Mouse (Mus musculus): ENCODE data around the gene Itgb8.

Gene Itgb8

DNA sequence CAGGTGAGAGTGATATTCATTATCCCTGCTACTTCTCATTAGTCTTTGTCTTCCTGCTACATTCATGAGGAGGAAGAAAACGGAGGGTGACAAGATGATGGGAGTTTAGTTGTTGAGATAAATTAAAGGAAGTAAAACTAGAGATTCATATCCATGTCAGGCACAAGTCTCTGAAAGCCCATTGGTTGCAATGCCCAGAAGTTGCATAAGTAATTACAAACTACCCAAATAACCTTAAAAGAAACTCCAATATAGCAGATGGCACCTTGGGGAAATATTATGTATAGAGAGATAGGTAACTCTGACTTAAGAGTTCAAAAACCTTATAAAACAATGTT lies 31.2 kb downstream of the Itgb8 start:
- no peak for DNase-seq

DNA sequence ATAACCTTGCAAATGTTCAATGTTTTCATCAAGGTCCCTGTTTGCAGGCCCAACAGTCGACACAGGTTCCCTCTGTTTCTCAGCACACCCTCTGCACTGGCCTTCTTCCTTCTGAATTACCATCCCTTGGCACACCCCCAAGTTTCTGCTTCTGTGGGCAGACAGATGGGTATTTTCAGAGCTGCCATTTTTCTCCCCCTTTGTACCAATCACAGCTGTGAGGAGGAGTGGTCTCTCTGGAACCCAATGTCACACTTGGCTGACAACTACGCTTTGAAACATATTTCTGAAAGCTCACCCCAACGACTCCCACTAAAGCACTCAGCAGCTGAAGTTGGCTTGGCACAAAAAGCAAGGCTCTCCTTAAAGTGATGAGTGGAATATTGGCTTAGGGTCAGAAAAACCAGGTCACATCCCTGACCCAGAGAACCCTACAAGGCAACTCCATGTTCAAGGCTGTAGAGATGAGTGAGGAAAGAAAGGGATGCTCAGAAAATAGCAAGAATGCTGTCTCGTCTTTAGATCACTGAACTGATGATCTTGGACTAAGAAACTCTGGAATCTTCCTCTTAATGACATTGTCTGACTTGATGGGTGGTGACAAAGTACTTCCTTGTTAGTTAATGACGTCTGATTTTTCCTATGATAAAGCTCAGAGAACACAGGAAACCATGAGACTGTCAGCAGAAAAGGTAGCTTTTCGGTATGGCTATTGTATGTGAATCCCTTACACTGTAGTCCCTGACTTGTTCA lies 31.7 kb downstream of the Itgb8 start:
- DNase-seq, result peak; percentile 37

DNA sequence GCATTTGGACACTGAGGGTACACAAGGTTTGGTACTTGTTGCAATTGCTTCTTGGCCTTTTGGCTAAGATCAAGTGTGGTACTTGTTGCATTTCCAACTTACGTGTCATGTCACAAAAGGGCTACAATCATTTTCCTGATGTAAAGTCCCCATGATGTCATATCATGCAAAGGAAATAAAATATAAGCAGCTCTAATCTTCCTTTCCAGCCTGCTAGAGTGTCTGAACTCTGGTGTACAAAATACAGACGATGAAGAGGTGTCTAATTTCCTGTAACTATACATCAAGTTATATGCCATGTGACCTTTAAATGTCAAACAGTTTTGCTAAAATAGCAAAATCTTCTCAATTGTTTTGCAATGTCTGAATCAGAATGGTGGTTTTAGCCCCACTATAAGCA lies 34.2 kb downstream of the Itgb8 start:
- DNase-seq, result no peak

GRCm38 (mm10) chr12:119202766-119203165 lies 35.8 kb downstream of the Itgb8 start:
- DNase-seq, result no peak

DNA sequence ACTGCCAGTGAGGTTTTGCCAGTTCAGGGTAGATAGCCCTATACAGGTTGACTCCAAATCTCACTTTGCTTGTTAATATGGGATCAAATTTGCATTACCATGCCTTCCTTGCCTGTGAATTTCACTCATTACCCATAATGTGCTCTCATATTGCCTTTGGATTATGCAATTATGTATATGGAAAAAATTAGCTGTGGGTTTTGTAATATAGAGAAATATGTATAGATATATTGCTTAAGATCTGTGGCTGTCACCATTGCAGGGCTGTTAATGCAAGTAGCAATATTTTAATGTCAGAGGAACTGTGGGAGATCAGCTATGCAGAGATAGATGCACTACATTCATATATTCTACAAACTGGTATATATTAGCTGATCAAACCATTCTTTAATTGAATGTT lies 43.5 kb downstream of the Itgb8 start:
- DNase-seq, result no peak

DNA sequence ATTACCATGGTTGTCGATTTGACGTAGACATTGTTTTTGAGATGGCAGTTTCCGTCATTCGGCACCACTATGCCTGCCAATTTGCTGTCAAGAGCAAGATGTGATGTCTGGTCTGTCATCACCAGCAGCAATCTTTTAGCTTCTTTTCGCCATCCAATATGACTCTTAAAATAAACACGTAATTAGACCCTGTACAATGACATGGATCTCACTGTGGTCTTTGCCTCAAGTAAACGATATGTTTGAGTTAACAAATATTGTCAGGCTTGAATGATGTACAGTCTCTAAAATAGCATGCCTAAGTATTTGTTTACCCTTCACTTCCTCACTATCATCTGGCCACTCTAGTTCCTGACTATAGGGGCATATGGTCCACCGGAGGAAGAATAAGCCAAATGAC lies 48.8 kb downstream of the Itgb8 start:
- DNase-seq, result no peak

DNA sequence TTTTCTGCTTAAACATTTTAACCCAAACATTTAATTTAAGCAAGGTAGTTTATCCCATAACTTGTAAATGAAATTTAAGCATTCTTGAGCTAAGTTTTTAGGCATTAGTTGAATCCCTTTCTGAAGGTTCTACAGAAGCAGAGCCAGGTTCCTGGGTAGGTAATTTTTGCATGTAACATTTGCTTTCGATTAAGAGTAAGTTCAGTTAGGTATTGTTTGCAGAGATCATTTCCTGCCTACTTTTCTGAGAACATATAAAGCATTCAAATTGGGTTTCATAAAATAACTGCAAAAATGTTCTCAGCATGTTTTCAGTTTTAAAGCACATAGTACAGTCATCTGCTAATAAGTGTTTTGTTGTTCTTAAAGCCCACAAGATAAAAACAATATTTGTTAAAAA lies 53.2 kb downstream of the Itgb8 start:
- DNase-seq, result no peak

GRCm38 (mm10) chr12:119182215-119182924 lies 56.2 kb downstream of the Itgb8 start:
- DNase-seq, result no peak

- DNase-seq, result no peak
Measured at GRCm38 (mm10) chr12:119176017-119176416, 62.6 kb downstream of the Itgb8 start.

- DNase-seq, result no peak
Measured at GRCm38 (mm10) chr12:119169828-119170539, 68.6 kb downstream of the Itgb8 start.

DNA sequence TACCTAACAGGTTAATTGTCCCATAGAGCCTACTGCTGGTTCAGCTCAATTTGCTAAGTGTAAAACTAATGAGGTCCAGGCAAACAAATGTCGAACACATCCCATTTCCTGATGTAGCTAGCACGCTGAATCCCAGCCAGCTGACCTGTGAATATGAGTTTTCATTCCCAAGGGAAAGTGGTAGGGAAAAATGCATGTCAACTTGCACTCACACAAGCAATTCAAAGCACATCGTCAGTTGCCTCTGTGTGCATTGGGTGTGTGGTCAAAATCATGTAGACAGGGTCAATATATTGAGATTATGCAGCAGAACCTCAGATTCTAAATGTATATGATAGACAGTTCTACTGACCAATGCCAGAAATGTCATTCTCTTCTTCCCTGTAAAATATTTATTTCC lies 69.5 kb downstream of the Itgb8 start:
- DNase-seq, result no peak

DNA sequence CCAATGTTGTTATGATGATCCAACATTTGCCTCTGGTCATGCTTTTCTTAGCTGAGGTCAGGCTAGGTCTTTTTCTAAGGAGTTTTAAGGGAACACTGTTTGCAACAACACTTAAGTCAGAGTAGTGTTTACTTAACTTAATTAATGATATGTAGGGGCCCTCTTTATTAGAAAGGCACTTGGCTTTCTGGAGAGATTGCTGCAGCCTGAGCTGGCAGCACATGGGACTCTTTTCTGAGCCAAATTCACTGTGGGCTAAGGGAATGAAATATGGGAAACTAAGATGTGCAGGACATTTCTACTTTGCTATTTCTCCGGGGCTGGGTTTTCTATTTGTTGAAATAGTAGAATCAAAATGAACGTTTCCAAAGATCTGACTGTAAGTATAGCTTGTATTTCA lies 73.5 kb downstream of the Itgb8 start:
- DNase-seq, result no peak

- DNase-seq, result no peak
Measured at GRCm38 (mm10) chr12:119164672-119165071, 73.9 kb downstream of the Itgb8 start.

GRCm38 (mm10) chr12:119164176-119164575 lies 74.4 kb downstream of the Itgb8 start:
- DNase-seq, result no peak

DNA sequence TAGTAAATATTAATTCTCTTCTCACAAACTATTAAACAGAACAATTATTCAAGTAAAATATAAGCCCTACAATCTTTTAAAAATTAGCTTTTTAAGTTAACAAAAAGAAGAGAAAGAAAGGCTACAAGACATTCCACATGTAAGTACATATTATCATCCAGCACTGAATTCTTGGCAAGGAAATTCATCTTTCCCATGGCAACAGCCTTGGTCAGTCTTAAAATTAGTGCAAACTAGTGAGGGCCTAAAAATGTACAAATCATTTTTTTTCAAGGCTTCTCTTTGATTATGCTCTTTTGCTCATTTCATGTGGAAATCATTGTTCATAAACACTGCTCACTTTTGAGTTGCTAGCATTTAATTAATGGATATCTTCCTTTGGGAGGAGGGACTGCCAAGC lies 77.8 kb downstream of the Itgb8 start:
- DNase-seq, result no peak

- no peak for DNase-seq
Measured at GRCm38 (mm10) chr12:119159254-119159933, 79.2 kb downstream of the Itgb8 start.

GRCm38 (mm10) chr12:119157686-119158085 lies 80.9 kb downstream of the Itgb8 start:
- no peak for DNase-seq

DNA sequence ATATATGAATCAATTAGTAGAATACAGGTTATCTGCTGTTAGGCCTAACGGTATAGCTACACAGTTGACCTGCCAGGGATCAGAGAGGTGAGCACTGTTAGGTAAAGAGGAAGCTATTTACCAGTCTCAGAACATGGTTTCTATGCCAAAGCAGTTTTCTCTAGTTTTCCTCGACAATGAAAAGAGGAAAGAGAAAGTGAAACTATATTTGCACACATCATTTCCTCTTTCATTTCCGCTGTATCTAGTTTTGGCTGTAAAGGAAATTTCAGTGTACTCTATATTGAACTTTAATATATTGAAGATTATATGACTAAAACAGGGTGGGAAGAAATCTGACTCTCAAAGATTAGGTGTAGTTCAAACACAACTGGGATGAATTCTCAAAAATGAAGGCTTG lies 81.5 kb downstream of the Itgb8 start:
- no peak for DNase-seq

DNA sequence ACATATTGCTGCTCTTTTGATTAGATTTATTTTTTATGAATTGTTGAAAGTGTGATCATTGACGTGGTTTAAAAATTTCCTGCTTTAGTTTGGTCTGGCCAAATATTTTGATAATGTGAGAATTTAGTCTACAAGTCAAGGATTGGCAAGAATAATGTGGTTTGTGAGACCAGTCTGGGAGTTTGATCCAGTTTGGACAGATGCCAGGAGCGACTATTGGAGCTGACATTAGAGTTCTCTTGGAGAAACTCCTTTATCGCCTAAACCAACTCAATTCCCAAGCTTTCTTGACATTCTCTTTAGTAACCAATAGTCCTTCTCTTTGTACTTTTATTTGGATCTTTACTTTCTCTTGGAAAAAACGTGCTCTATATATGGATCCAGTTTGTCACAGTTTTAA lies 83.0 kb downstream of the Itgb8 start:
- DNase-seq, result no peak

- DNase-seq, result no peak
Measured at GRCm38 (mm10) chr12:119150956-119151355, 87.6 kb downstream of the Itgb8 start.

DNA sequence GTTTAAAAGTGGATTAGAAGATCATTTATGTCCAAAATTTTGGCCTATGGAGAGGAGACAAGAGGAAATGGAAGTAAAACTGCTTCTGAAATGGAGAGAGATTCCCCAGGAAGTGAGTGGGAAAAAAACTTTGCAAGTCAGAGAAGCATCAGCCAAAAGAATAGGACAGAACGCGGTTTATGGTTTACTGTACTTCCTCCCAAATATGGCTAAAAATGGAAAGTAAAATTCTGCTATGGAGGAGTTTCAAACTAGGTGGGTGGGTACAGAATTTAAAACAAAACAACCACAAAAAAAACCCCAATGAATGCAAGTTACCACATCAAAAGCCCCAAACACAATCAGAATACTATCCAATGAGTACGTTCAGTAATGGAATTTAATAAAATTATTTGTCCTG lies 90.8 kb downstream of the Itgb8 start:
- DNase-seq, result no peak

DNA sequence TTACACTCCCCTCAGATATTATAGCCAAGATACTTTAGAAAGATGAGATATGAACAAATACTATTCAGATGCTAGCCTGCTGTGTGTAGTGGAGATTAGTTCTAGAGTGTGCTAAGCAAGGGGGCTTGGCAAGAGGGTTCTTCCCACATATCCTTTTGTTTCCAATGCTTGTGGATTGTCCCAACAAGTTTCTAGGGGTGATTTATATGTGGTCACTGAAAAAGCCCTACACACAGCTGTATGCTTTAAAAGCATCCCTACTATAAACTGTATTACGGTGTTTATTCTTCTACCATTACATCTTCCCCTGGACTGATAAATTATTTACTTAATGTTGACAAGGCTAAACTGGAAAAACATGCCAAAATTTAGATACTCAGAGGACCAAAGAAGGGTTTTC lies 92.6 kb downstream of the Itgb8 start:
- no peak for DNase-seq

GRCm38 (mm10) chr12:119137946-119138345 lies 100.7 kb downstream of the Itgb8 start:
- no peak for DNase-seq

Measured in right cerebral cortex, postnatal 25 days (tissue).